Mouse (Mus musculus): ENCODE data around the gene Atl3.

Atl3 gene

DNA sequence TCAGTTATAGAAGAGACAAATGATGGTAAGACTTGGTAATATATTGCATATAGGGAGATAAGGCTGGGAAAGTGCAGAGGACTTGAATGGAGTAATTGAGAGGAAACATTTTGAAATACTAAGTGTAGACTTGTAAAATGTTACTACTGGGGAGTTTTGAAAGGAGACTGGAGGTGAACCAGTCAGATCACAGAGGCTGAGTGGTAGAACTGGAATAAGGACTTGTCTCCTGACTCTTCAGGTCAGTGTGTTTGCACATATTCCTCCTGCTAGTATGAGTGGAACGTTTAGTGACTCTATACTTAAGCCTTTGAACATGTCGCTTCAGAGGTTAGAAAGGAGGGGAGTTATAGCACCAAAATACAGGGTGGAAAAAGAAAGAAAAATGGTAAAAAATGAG, 8.6 kb downstream of the Atl3 start:
- no peak for DNase-seq

DNA sequence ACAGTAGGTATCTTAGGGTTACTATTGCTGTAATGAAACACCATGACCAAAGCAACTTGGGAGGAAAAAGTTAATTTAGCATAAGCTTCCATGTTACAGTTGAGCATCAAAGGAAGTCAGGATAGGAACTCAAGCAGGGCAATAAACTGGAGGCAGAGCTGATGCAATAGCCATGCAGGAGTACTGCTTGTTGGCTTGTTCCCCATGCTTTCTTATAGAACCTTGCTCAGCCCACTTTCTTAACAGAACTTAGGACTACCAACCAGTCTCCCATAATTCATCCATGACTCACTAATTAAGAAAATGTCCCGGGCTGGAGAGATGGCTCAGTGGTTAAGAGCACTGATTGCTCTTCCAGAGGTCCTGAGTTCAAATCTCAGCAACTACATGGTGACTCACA, 12.5 kb downstream of the Atl3 start:
- no peak for DNase-seq

DNA sequence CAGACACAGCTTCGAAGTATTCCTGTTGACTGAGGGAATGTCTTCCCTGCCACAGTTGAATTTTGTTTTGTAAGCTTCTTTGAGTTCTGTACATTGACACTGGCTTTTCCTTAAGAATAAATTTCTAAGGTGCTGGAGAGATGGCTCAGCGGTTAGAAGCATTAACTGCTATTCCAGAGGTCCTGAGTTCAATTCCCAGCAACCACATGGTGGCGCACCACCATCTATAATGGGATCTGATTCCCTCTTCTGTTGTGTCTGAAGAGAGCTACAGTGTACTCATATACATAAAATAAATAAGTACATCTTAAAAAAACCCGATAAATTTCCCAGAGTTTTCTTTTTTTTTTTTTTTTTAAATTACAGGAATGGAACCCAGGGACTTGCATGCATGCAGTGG, 14.2 kb downstream of the Atl3 start:
- no peak for DNase-seq

DNA sequence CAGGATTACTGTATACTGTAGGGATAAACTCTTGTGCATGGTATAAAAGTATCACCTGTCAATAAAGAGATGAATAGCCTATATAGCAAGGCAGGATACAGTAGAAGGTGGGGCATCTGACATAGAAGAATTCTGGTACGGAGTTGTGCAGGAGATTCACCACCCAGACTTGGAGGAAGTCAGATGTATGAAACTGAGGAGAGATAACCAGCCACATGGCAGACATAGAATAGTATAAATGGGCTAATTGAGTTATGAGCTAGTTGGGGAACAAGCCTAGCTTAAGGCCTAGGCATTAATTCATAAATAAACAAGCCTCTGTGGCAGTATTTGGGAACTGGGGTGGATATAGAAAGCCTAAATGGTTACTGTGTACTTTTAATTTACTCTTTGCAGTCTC, 22.6 kb downstream of the Atl3 start:
- no peak for DNase-seq

DNA sequence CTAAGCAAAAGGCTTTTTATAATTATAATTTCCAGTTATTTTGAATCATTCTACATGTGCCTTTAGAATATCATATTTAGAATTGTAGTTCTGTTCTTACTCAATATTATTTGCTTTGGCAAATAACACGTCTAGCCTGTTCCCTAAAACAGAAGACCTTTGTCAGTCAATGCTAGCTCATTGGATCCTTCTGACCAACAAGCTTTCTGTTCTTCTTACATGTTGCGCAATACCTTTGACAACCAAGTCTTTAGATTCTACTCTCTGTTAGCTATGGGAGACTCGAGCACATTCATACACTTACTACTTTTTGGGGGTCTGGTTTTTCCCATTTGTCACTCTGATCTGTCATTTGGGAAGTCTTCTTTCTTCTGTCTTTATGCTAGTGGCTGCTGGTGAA, 27.8 kb downstream of the Atl3 start:
- DNase-seq = no peak

DNA sequence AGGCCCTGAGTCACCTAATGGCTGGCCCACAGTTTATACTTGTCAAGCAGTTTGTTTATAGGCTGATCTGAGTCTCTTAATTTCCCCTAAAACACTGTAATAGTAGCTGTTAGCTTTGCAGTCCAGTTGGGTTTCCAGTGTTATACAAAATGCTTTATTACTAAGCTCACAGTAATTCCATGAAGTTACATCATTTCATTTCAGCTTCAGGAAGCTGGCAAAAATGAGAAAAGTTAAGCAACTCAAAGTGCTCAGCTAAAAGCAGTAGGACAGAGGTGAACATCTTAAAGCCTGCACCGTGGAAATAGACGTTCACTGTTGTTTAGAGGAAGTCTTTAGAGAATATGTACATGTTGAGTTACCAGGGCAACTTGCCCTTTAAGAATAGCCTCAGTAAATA, 29.0 kb downstream of the Atl3 start:
- DNase-seq = no peak

DNA sequence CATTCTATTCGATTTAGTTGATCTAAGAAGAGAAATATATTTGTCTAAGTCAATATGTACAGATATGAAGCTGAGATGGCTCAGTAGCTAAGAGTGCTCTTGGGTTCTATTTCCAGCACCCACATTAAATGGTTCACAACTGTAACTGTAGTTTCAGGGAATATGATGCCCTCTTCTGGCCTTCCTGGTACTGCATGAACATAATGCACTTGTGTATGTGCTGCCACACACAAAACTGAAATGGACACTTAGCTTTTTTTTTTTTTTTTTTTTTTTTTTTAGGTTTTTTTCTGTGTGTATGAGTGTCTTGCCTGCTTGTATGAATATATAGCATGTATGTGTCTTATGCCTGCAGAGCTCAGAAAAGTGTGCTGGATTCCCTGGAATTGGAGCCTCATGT, 29.5 kb downstream of the Atl3 start:
- DNase-seq = peak; percentile 40

DNA sequence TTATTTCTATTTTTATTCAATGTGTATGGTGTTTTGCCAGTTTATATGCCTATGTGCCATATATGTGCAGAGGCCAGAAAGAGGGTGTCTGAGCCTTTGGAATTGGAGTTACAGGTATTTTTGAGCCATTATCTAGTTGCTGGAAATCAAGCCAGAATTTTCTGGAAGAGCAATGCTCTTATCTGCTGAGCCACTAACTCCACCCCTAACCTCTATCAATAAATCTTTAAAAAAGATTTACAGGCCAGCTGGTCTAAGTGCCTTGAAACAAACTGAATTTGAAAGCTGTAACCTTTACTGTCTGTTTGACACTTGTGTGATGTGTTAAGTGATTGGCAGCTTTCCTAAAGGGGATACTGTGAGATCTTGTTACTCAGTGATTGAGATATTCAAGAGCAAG, 29.9 kb downstream of the Atl3 start:
- DNase-seq = no peak

DNA sequence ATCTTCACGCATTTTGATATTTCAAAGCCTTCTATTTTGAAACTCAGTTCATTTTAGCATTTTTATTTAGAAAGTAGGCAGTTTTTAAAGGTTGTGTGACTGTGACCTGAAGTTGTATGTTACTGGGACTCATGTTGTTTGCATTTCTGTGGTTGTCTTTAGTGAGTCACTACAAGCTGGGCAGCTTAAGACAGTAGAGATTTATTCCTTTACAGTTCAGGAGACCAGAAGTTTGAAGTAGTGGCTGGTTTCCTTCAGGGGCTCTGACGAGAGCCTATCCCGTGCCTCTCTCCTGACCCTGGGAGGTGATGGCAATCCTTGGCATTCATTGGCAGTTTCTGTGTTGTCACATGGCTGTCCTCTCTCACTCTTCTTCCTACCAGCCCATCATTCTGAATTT, 31.0 kb downstream of the Atl3 start:
- no peak for DNase-seq

DNA sequence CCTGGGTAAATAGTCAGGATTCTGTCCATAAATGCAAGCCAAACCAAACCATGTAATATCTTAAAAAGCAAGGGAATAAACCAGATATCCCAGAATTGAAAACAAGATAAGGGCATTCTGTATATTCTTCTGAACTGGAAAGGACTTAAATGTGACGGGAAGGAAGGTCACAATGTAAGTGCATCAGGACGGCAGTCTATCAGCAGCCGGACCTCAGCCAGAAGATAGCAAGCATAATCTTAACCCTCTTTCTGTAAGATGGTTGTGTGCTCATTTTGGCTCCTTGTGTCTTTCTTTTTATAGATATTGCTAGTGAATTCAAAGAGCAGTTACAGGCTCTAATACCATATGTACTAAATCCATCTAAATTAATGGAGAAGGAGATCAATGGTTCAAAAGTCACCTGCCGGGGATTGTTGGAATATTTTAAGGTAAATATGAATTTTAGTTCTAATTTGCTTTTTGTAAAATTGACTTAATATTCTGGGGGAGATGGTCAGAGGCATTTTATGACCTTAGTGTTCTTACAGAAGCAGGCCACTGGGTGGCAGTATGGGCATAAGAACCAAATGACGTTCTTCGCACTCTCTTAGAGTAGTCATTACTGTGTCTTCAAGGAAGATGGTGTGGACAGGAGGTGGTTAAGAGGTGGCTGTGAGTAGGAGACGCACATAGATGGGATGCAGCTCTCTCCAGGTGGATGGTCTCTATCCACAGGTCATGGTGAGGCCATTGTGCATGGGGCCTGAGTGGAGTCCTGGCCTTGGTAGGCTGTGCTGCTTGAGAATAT, 35.0 kb downstream of the Atl3 start:
- DNase-seq = peak; percentile 75

DNA sequence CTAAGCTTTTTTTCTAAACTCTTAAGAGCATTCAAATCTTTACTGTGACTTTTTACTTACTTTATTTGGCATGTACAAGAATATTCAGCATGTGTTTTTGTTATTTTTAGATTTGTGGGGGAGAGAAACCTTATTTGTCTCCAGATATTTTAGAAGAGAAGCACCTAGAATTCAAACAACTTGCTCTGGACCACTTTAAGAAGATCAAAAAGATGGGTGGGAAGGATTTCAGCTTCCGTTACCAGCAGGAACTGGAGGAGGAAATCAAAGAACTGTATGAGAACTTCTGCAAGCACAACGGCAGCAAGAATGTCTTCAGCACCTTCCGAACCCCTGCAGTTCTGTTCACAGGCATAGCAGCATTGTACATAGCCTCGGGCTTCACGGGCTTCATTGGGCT, 38.1 kb downstream of the Atl3 start:
- no peak for DNase-seq

DNA sequence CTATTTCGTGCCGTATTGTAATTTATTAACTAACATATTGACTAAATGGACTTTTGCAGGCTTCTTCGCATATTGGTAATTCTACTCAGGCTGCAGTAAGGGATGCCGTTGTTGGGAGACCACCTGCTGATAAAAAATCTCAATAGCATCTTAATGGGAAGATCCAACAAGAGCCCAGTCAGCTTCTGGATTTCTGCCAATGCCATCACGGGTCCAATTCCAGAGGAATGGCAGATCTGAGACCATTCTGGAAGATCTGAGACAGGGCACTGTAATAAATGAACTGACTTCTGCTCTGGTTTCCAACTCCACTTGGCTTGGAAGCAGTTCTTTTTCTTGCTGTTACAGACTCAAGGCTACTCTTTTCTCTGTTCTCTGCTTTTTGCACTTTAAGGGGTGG, 40.1 kb downstream of the Atl3 start:
- DNase-seq = no peak

DNA sequence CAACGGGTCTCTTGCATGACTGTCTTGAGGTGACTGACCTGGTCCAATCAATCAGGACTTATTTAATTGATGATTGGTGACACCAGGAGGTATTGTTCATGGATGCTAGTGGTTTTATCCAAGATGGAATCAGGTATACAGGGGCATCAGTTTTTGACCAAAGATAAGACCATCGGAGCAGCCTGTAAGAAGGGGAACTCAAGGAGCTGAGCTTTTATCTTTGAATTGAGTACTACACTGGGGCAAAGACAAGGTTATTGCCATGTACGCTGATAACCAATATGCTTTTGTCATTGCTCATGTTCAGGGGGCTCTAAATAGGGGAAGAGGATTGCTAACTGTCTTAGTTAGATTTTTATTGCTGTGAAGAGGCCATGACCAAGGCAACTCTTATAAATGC, 55.1 kb downstream of the Atl3 start:
- DNase-seq = no peak

DNA sequence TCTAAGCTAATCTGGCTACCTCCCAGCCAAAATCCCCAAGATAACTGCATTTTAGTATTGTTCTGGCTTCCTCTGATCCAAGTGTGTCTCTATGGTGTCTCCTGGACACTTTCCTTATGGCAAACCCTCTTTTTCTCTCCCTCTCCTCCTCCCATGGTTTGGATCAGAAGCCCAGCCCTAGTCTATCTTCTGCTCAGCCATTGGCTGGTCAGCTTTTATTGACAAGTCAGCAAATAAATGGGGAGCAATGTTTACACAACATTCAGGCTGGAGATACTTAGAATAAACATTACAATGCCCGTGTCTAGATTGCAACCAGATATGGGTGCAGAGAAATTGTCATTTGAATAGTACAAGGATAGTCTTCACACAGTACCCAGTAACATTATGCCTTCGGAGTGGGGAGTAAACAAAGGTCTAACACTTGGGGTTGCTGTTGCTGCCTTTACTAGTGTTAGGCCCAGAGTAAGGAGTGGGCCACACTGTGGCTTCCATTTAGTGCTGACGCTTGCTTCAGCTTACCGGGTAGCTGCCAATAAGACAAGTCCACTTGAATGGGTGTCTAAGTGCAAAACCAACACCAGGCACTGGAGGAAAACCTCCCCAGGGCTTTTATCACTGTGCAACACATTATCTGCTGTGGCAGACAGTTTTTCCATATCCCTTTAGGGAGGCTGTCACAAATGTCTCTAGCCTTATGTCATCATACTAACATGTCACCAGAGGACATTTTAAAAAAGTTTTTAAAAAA, 57.9 kb downstream of the Atl3 start:
- DNase-seq = peak; percentile 18

DNA sequence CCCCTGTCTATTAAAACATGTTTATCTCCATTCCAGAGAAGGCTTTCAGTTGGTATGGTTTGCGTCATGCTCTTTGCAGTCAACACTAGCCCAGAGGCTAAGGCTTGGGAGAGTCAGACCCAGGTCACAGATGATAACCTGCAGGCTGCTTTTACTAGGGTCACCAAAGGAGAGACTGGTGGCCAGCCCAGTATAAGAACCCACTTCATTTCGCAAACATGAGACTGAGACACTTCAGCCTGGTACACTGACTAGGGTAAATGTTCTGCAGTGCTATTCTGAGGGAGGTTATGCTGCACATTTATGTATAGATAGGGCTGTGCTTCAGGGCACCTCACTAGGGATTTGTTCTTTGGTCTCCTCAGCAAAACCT, 58.4 kb downstream of the Atl3 start:
- DNase-seq = no peak

DNA sequence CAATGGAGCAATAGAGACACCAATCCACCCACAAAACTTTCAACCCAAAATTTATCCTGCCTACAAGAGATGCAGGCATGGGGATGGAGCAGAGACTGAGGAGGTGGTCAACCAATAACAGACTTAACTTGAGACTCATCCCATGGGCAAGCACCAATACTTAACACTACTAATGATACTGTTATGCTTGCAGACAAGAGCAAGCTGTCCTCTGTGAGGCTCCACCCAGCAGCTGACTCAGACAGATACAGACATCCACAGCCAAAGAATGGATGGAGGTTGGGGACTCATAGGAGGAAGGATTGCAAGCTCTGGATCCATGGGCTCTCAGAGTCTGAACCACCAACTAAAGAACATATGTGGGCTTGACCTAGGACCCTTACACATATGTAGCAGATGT, 59.6 kb downstream of the Atl3 start:
- no peak for DNase-seq

DNA sequence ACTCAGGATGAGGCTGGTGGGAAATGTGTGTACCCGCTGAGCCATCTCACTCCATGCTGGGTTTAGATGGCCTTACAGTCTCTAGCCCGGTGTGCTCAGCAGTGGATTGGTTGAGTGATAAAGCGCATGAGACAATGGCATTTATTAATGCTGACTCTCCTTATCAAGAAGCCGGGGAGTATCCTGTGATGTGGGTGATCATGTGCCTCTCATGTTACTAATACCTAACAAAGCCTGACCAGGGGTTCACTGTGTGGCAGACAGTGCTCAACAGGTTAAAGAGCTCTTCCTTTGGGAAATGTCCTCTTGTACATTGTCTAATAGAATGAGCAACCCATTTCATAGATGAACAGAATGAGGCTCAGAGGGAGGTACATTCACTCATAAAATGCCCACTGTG, 61.0 kb downstream of the Atl3 start:
- DNase-seq = no peak

DNA sequence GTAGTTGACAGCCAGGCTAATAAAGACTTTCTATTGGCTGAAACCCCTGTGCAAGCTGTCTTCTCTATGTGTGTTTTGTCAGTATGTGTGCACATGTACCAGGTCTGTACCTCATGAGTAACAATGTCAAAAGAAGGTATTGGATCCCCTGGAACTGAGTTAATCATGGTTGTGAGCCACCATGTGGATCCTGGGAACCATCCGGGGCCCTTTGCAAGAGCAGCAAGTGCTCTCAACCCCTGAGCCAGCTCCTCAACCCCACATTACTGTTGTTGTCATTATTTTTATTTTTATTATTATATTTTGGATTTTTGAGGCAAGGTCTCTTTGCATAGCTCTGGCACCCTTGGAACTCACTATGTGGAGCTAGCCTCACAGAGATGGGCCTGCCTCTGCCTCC, 62.8 kb downstream of the Atl3 start:
- DNase-seq = no peak

DNA sequence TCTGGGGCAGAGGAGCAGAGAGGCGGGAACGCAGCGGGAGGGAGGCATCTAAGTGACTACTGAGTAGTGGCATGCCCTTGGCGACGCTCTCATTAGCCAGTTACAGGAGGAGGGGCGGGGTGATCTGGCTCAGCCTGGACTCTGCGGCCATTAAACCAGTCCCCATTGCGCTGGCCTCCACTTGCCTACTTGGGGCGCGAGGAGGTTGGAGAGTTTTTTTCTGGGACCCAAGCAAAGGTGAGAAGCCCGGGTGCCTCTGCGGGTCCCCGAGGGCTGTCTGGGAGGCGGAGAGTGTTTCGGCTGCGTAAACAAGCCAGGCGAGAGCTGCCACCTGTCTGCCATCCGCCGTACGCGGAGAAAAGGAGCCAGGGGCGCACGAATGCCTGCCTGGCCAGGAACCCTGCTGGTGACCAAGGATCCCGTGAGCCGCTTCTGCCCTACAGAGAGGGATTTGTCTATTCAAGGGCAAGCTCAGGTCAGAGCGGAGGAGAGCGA, 63.5 kb downstream of the Atl3 start, which contains the start of gene Pla2g16:
Gene Pla2g16, plus strand, starts transcription at position 132 of the 495 bp plus-strand sequence.
- DNase-seq = peak; percentile 78

DNA sequence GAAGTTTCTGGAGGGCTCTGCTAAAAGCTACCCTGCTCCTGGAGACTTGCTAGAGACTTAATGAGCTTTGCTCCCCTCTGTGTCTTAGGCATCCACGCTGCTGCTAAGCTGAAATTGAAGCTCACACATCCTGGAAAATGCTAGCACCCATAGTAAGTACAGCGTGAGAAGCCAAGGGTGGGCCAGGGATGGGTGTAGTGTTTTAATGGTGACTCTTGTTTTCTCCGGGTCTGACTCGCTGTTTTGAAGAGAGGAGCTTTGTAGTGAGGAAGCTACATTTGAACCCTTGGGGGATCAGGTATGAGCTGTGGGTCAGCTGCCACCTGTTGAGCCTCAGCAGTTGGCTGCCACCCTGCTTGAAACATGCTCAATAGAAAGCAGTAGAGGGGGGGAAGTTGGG, 64.0 kb downstream of the Atl3 start:
- DNase-seq = no peak

DNA sequence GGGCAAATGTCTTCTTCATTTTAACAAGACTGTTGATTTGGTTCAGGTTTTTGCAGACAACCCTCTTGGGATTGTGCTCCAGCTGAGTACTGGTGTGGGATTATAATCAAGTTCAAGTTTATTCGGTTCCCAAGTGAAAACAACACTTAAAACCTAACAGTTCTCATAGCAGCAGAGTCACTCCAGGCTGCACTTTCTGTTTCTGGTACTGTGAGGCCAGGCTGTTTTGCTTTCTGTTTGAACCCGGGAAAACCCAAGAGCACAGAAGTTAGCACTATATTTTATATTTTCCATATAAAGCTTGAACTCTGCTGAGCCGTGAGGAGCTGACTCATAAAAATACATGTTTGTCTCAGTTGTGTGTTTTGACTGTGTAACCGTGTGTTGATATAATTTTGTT, 64.8 kb downstream of the Atl3 start:
- no peak for DNase-seq

DNA sequence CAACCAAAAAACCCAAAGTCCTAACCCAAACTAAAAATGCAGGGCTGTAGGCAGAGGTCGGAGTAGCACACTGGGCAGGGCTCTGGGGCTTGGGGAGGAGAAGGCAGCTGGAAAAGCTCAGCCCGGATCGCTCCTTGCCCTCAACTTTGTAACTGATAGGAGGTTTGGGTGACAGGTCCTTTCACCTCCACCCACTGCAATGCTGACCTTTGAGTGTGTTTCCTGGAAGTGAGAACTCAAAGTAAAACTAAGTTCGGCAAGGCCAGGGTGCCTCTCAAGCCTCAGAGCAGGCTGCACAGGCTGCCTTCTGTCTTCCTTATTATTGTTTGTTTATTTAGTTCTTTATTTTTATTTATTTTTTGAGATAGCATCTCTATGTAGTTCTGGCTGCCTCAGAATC, 66.1 kb downstream of the Atl3 start:
- DNase-seq = no peak

DNA sequence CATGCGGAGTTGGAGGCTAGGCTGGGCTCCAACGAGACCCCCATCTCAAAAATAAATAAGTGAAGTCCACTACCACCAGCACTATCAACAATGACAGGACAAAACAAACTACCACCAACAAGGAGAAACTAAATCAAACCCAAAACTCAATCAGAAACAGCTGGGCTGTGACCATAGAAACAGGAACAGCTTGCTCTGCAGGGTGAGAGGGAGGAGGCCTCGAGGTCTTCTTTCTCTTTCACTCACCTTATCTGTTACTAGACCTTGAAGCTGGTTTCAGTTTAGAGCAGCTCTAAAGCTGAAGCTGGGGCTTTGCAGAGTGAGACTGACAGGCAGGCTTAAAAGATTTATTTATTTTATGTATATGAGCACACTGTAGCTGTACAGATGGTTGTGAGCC, 67.6 kb downstream of the Atl3 start:
- no peak for DNase-seq

DNA sequence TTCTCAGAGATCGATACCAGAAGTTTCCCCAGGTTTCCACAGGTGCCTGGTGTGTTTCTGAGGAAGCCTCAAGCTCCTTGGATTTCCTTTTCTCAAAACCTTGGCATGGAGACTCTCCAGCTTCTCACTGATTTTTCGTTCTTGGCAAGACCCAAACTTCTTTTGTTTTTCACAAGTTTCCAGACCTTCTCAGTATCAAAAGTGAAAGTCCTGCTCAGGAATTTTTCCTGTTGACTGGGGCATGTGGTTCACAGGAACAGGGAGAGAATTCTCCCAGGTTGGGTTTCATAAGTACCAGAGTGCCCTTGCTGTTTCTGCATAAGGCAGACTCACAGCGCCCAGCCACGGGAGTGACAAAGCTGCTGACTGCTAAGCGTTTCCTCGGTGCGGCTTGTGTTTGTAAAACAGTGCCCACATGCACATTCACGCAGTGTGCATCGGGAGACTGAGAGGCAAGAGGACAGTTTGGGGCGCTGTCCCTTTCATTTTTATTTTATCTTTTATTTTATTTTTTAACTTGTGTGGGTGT, 68.8 kb downstream of the Atl3 start:
- no peak for DNase-seq
